Mouse (Mus musculus) MEL (cell line): ENCODE results near the gene Zfp607b. TPM values are rescaled to one million over a fixed set of nuclear protein-coding genes. Genes with fewer than 3 reads are reported as not detected.

ENCODE experiments used
- DNase-seq: peaks from one replicate; pipeline ENCODE4 v3.0.0; 2011; ENCODE audit warnings: low read depth, low spot score
- H3K27ac ChIP-seq: 2 replicates; pipeline ENCODE4 v1.5.1; 2012; ENCODE audit warnings: low read depth, mild to moderate bottlenecking, control low read depth, low read length, moderate library complexity; ENCODE audit not compliant: control insufficient read depth
- H3K27me3 ChIP-seq, 2 experiments: fragments of 150-350 bp in 1 of 2; sonication (generic) in 1 of 2; 2 replicates each; pipeline ENCODE4 v1.6.1; 2012; ENCODE audit warnings: low read length in 2 of 2, mild to moderate bottlenecking in 2 of 2, improper control_type of control experiment in 1 of 2, moderate library complexity in 1 of 2; ENCODE audit not compliant: insufficient read depth in 2 of 2, control insufficient read depth in 1 of 2
- H3K36me3 ChIP-seq, 2 experiments: 2 replicates each; pipeline ENCODE4 v1.6.1; 2012 to 2014; ENCODE audit warnings: low read length in 2 of 2, improper control_type of control experiment in 1 of 2, inconsistent platforms in 1 of 2, mild to moderate bottlenecking in 1 of 2; ENCODE audit not compliant: insufficient read depth in 2 of 2, control insufficient read depth in 1 of 2
- H3K4me1 ChIP-seq, 2 experiments: fragments of 150-350 bp in 1 of 2; sonication (generic) in 1 of 2; 2 replicates each; pipeline ENCODE4 v1.6.1; 2012; ENCODE audit warnings: low read length in 2 of 2, improper control_type of control experiment in 1 of 2, mild to moderate bottlenecking in 1 of 2; ENCODE audit not compliant: insufficient read depth in 2 of 2, control insufficient read depth in 1 of 2
- H3K4me3 ChIP-seq, 2 experiments: fragments of 150-350 bp in 1 of 2; sonication (generic) in 1 of 2; 2 replicates each; pipeline ENCODE4 v1.5.1; 2012; ENCODE audit warnings: low read depth in 2 of 2, low read length in 2 of 2, mild to moderate bottlenecking in 2 of 2, moderate library complexity in 2 of 2, control low read depth in 1 of 2, improper control_type of control experiment in 1 of 2; ENCODE audit not compliant: control insufficient read depth in 1 of 2, insufficient read depth in 1 of 2
- H3K79me2 ChIP-seq: 2 replicates; pipeline ENCODE4 v1.6.1; 2012; ENCODE audit warnings: mild to moderate bottlenecking, low read length, moderate library complexity; ENCODE audit not compliant: control insufficient read depth, poor library complexity, insufficient read depth
- H3K9ac ChIP-seq: 2 replicates; pipeline ENCODE4 v1.6.1; 2012; ENCODE audit warnings: low read depth, mild to moderate bottlenecking, control low read depth, low read length, moderate library complexity; ENCODE audit not compliant: control insufficient read depth, poor library complexity, severe bottlenecking
- H3K9me3 ChIP-seq: fragments of 150-350 bp; sonication (generic); replicated peaks from 2 replicates; pipeline ENCODE4 v1.6.1; 2012; ENCODE audit warnings: mild to moderate bottlenecking, low read length, improper control_type of control experiment, moderate library complexity; ENCODE audit not compliant: insufficient read depth
- CHD1 ChIP-seq: IDR thresholded peaks from 2 replicates; pipeline ENCODE4 v1.6.1; 2012; ENCODE audit warnings: low read depth, mild to moderate bottlenecking, inconsistent platforms, low read length, improper control_type of control experiment
- CHD2 ChIP-seq: IDR thresholded peaks from 2 replicates; pipeline ENCODE4 v1.6.1; 2011; ENCODE audit warnings: low read length, improper control_type of control experiment
- CTCF ChIP-seq, 3 experiments: IDR thresholded peaks in 2 of 3; conservative IDR thresholded peaks in 1 of 3; 2 replicates each; pipeline ENCODE4 v1.5.1; 2011 to 2012; ENCODE audit warnings: low read length in 3 of 3, low read depth in 2 of 3, mild to moderate bottlenecking in 2 of 3, improper control_type of control experiment in 1 of 3, inconsistent platforms in 1 of 3, mixed read lengths in 1 of 3, moderate library complexity in 1 of 3; ENCODE audit not compliant: control insufficient read depth in 1 of 3, insufficient read depth in 1 of 3, poor library complexity in 1 of 3, severe bottlenecking in 1 of 3
- EP300 ChIP-seq, 2 experiments: IDR thresholded peaks; 2 replicates each; pipeline ENCODE4 v1.6.1; 2011; ENCODE audit warnings: improper control_type of control experiment in 2 of 2, low read length in 2 of 2, low read depth in 1 of 2, mild to moderate bottlenecking in 1 of 2
- ETS1 ChIP-seq: IDR thresholded peaks from 2 replicates; pipeline ENCODE4 v1.6.1; 2012; ENCODE audit warnings: low read depth, mild to moderate bottlenecking, inconsistent platforms, low read length, improper control_type of control experiment, moderate library complexity
- GABPA ChIP-seq: IDR thresholded peaks from 2 replicates; pipeline ENCODE4 v1.6.1; 2012; ENCODE audit warnings: low read depth, mild to moderate bottlenecking, inconsistent platforms, low read length, improper control_type of control experiment, moderate library complexity
- GATA1 ChIP-seq: IDR thresholded peaks from 2 replicates; pipeline ENCODE4 v1.6.1; 2011; ENCODE audit warnings: low read depth, low read length, improper control_type of control experiment
- MAFK ChIP-seq: IDR thresholded peaks from 2 replicates; pipeline ENCODE4 v1.6.1; 2011; ENCODE audit warnings: low read depth, mild to moderate bottlenecking, low read length, improper control_type of control experiment, borderline replicate concordance
- MAX ChIP-seq: IDR thresholded peaks from 2 replicates; pipeline ENCODE4 v1.6.1; 2011; ENCODE audit warnings: low read length, improper control_type of control experiment
- MYB ChIP-seq: IDR thresholded peaks from 2 replicates; pipeline ENCODE4 v1.6.1; 2011; ENCODE audit warnings: mild to moderate bottlenecking, low read depth, low read length, improper control_type of control experiment
- MYC ChIP-seq: IDR thresholded peaks from 2 replicates; pipeline ENCODE4 v1.6.1; 2011; ENCODE audit warnings: low read depth, mild to moderate bottlenecking, low read length, improper control_type of control experiment, moderate library complexity
- NRF1 ChIP-seq: IDR thresholded peaks from 2 replicates; pipeline ENCODE4 v1.6.1; 2014; ENCODE audit warnings: low read depth, mild to moderate bottlenecking, inconsistent platforms, low read length, improper control_type of control experiment, moderate library complexity; ENCODE audit not compliant: poor library complexity, insufficient read depth, severe bottlenecking
- POLR2A ChIP-seq, 2 experiments: IDR thresholded peaks; 2 replicates each; pipeline ENCODE4 v1.6.1; 2011 to 2012; ENCODE audit warnings: low read length in 2 of 2, mild to moderate bottlenecking in 2 of 2, control low read depth in 1 of 2, improper control_type of control experiment in 1 of 2, low read depth in 1 of 2, moderate library complexity in 1 of 2; ENCODE audit not compliant: control insufficient read depth in 1 of 2, insufficient read depth in 1 of 2, poor library complexity in 1 of 2
- POLR2AphosphoS5 ChIP-seq: IDR thresholded peaks from 2 replicates; pipeline ENCODE4 v1.6.1; 2012; ENCODE audit warnings: low read depth, borderline replicate concordance, mild to moderate bottlenecking, inconsistent platforms, low read length, moderate library complexity, mixed read lengths
- RAD21 ChIP-seq: IDR thresholded peaks from 2 replicates; pipeline ENCODE4 v1.6.1; 2011; ENCODE audit warnings: mild to moderate bottlenecking, low read depth, low read length, improper control_type of control experiment
- RCOR1 ChIP-seq: IDR thresholded peaks from 2 replicates; pipeline ENCODE4 v1.6.1; 2012; ENCODE audit warnings: low read depth, mild to moderate bottlenecking, inconsistent platforms, low read length, improper control_type of control experiment
- TBP ChIP-seq: IDR thresholded peaks from 2 replicates; pipeline ENCODE4 v1.8.0; 2011; ENCODE audit warnings: low read depth, low read length, improper control_type of control experiment
- TCF12 ChIP-seq: IDR thresholded peaks from 2 replicates; pipeline ENCODE4 v1.6.1; 2014; ENCODE audit warnings: low read depth, mild to moderate bottlenecking, inconsistent platforms, low read length, improper control_type of control experiment, moderate library complexity
- USF1 ChIP-seq: IDR thresholded peaks from 2 replicates; pipeline ENCODE4 v1.6.1; 2014; ENCODE audit warnings: low read depth, mild to moderate bottlenecking, inconsistent platforms, low read length, improper control_type of control experiment, moderate library complexity
- ZKSCAN1 ChIP-seq: IDR thresholded peaks from 2 replicates; pipeline ENCODE4 v1.6.1; 2012; ENCODE audit warnings: low read depth, mild to moderate bottlenecking, inconsistent platforms, low read length, improper control_type of control experiment, moderate library complexity
- polyA plus RNA-seq, 2 experiments: library from polyadenylated mRNA; stranded (reverse) in 1 of 2; unstranded in 1 of 2; fragments of >175 nt in 1 of 2; fragments of >200 nt in 1 of 2; gene quantifications; 2 replicates each; pipeline versions ENCODE4 v1.2.1 to v1.2.4; 2012; ENCODE audit warnings: low replicate concordance in 2 of 2, low read depth in 1 of 2; ENCODE audit not compliant: insufficient read length in 2 of 2, insufficient read depth in 1 of 2, missing spikeins in 1 of 2
- total RNA-seq: library from RNA; depleted of rRNA; stranded (reverse); fragments of 300-350 nt; gene quantifications from 2 replicates; pipeline ENCODE4 v1.2.3, GENCODE M21; 2012

Zfp607b gene
- total and polyA plus RNA-seq, 3 experiments = 1.6 to 2.3 TPM; not detected in 1

- peaks cover 10% of the 10 kb centered on the region for H3K79me2 ChIP-seq
- peak overlapping the region; percentile 99 for H3K9ac ChIP-seq
- H3K4me1 ChIP-seq = peaks cover 2 to 21% of the 10 kb centered on the region in 2 experiments; a peak in 3 of 4 replicates
- no peaks in the 10 kb centered on the region for H3K27me3 ChIP-seq
- H3K36me3 ChIP-seq = peaks cover 0 to 13% of the 10 kb centered on the region in 2 experiments; a peak in 2 of 4 replicates
- no peak overlapping the region for H3K27ac ChIP-seq
- no peaks in the 10 kb centered on the region for H3K9me3 ChIP-seq
- TF ChIP-seq GATA1 (no peak), GABPA (no peak), ZKSCAN1 (no peak), MAX (no peak), MAFK (no peak), MYC (no peak), USF1 (no peak), POLR2AphosphoS5 (no peak), TCF12 (no peak), EP300 (IDR thresholded peaks at IDR 0.05; ENCODE audit: low read depth in 1 of 2, low read length in 2 of 2) (no peak), RAD21 (no peak), NRF1 (no peak), CHD2 (no peak), MYB (no peak), RCOR1 (no peak), CHD1 (no peak), TBP (no peak), CTCF (IDR thresholded peaks at IDR 0.05 in 2 of 3, conservative IDR thresholded peaks at IDR 0.05 in 1 of 3; ENCODE audit: control insufficient read depth in 1 of 3, insufficient read depth in 1 of 3, low read depth in 2 of 3, low read length in 3 of 3, poor library complexity in 1 of 3, severe bottlenecking in 1 of 3) (no peak)
- DNase-seq = no peak
- H3K4me3 ChIP-seq = peak overlapping the region; percentile 71 to 99
Observed at GRCm38 (mm10) chr7:27673575-27674131, 15.5 kb upstream of the Zfp607b start.

DNA sequence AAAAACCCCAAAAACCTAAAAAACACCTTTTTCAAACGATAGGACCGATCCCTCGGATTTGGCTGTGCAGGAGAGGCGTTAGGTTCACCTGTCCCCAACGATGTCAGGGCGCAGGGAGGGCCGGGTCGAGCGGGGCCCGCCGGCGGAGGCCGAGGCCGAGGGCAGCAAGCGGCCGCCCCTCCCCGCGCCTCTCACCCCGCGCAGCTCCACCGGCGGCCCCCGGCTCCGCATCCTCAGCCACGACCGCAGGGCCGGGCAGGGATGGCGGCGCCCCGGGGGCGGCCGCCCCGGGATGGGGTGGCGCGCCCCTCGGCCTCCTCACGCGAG lies 15.0 kb upstream of the Zfp607b start:
- no peaks in the 10 kb centered on the region for H3K27me3 ChIP-seq
- H3K36me3 ChIP-seq = peaks cover 0 to 13% of the 10 kb centered on the region in 2 experiments; a peak in 2 of 4 replicates
- no peak for DNase-seq
- peak overlapping the region; percentile 71 to 99 for H3K4me3 ChIP-seq
- H3K4me1 ChIP-seq = peaks cover 2 to 21% of the 10 kb centered on the region in 2 experiments; a peak in 3 of 4 replicates
- TF ChIP-seq ETS1 = no peak
- TF ChIP-seq NRF1 = peak; percentile 42; the same call in 1 of the 2 replicates
- TF ChIP-seq POLR2A (IDR thresholded peaks at IDR 0.05; ENCODE audit: control insufficient read depth in 1 of 2, insufficient read depth in 1 of 2, low read depth in 1 of 2, low read length in 2 of 2, poor library complexity in 1 of 2) = 0 out of 4 replicates have a peak, but pooled peaks of 1 of the 2 experiments have one; percentile 13
- no peak for TF ChIP-seq POLR2AphosphoS5
- TF ChIP-seq, all 39 proteins: peak for 2
- peak overlapping the region; percentile 10; the same call in 1 of the 2 replicates for H3K27ac ChIP-seq
- H3K9ac ChIP-seq = peak overlapping the region; percentile 99
- H3K79me2 ChIP-seq = peaks cover 10% of the 10 kb centered on the region
- no peaks in the 10 kb centered on the region for H3K9me3 ChIP-seq
